Comparison of ENCODE assay signal across 22 mouse cellular contexts in the genomic region with DNA sequence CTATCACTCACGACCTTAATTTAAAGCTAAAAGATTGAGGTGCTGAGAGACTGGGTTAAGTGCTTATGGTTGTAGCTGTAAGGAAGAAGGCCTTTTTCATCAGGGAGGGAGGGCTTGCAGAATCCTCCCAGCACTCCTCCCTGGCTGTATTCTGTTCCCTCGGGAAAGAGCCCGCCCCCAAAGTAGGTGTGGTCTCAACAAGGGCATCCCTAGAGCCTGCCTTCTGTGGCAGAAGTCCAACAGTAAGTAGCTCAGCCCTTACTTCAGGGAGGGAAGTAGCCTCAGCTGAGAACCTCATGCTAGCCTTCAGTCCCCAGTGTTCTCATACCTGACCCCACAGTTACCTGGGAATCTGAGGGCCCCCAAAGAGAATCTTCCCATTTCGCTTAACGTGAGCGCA. TPM values are rescaled to one million over a fixed set of nuclear protein-coding genes. Genes with fewer than 3 reads are reported as not detected.
DNase-seq lines count a peak whose midpoint lies in the region; ATAC-seq and TF ChIP-seq lines count a peak whose summit lies in the region.
"Had no signal": no experiment of that assay in that cellular context is flagged by ENCODE, and none has a peak within 500 bp of the region (broad histone marks: within the 10 kb centered on the region; RNA-seq: fewer than 3 reads in every experiment).

No protein-coding gene starts in this region.

- H3K4me2 ChIP-seq in liver, postnatal 0 days (ENCODE audit: low read depth, low read length), result no peak overlapping the region
- no peak overlapping the region for H3K4me2 ChIP-seq in midbrain, postnatal 0 days (ENCODE audit: low read depth, low read length, poor library complexity, severe bottlenecking)
- H3K4me2 ChIP-seq: embryonic facial prominence, embryonic 12.5 days; forebrain, embryonic 12.5 days; limb, embryonic 12.5 days; midbrain, embryonic 15.5 days; neural tube, embryonic 13.5 days had no signal

- H3K4me3 ChIP-seq in liver, adult 2 months (ENCODE audit: insufficient read depth, low read depth, low read length), result no peak overlapping the region
- H3K4me3 ChIP-seq in liver, postnatal 0 days (ENCODE audit: low read depth, low read length), result no peak overlapping the region
- no peak overlapping the region for H3K4me3 ChIP-seq in midbrain, postnatal 0 days (ENCODE audit: low read depth, low read length)
- H3K4me3 ChIP-seq: embryonic facial prominence, embryonic 12.5 days; forebrain, embryonic 12.5 days; heart, embryonic 12.5 days; limb, embryonic 12.5 days; midbrain, embryonic 15.5 days; neural tube, embryonic 13.5 days had no signal

- DNase-seq in cerebellum, adult 9-10 months, result peak; percentile 41
- DNase-seq in cerebellum, postnatal 36 days, result no peak
- peak; percentile 15 for DNase-seq in liver, adult 2 months (ENCODE audit: extremely low read depth, low read depth, low spot score)
- no peak for DNase-seq in liver, postnatal 0 days
- DNase-seq in R1 (ENCODE audit: low read depth, low spot score), result peak; percentile 82
- peak; percentile 12 to 37 for DNase-seq in kidney, postnatal 4 days
- no peak for DNase-seq in urinary bladder, postnatal 25 days (ENCODE audit: low spot score)
- no peak for DNase-seq in midbrain, postnatal 0 days (ENCODE audit: low spot score)
- DNase-seq: cerebellum, adult 2 months; gastrocnemius, postnatal 10 days; layer of hippocampus, postnatal 36 days; right cerebral cortex, adult 18-20 months; thymus, postnatal 14 days had no signal

- ATAC-seq in liver, postnatal 0 days, result no peak
- no peak for ATAC-seq in midbrain, postnatal 0 days (ENCODE audit: low FRiP score)
- ATAC-seq: midbrain, embryonic 15.5 days; Patski had no signal

- H3K9me3 ChIP-seq in liver, postnatal 0 days (ENCODE audit: low read length), result no peaks in the 10 kb centered on the region
- H3K9me3 ChIP-seq in midbrain, postnatal 0 days (ENCODE audit: low read length), result no peaks in the 10 kb centered on the region
- H3K9me3 ChIP-seq: embryonic facial prominence, embryonic 12.5 days; forebrain, embryonic 12.5 days; heart, embryonic 12.5 days; limb, embryonic 12.5 days; midbrain, embryonic 15.5 days; neural tube, embryonic 13.5 days had no signal

- H3K79me2 ChIP-seq in liver, adult 2 months (ENCODE audit: control insufficient read depth, insufficient read depth, low read length), result no peaks in the 10 kb centered on the region

- no peak overlapping the region for H3K27ac ChIP-seq in liver, adult 2 months (replicated peaks; ENCODE audit: insufficient read depth, low read depth, low read length)
- no peak overlapping the region for H3K27ac ChIP-seq in liver, postnatal 0 days (ENCODE audit: low read depth)
- no peak overlapping the region for H3K27ac ChIP-seq in midbrain, postnatal 0 days (ENCODE audit: low read depth, low read length)
- H3K27ac ChIP-seq: embryonic facial prominence, embryonic 12.5 days; forebrain, embryonic 12.5 days; limb, embryonic 12.5 days; midbrain, embryonic 15.5 days; neural tube, embryonic 13.5 days had no signal

- no peak for TF ChIP-seq EP300 in liver, postnatal 0 days (IDR thresholded peaks at IDR 0.05; ENCODE audit: low read depth)

- WGBS in liver, adult 2 months, result 60% methylated on average over 6 of the region's 6 CpGs
- 48% methylated on average over 6 of the region's 6 CpGs for WGBS in liver, postnatal 0 days (ENCODE audit: insufficient replicate concordance)
- WGBS in midbrain, postnatal 0 days, result 65% methylated on average over 6 of the region's 6 CpGs

- H3K4me1 ChIP-seq in liver, adult 2 months (ENCODE audit: control insufficient read depth, insufficient read depth, low read length), result no peaks in the 10 kb centered on the region
- 0 out of 2 replicates have a peak, but pooled peaks cover 3% of the 10 kb centered on the region for H3K4me1 ChIP-seq in liver, postnatal 0 days (ENCODE audit: insufficient read depth)
- no peaks in the 10 kb centered on the region; the same call in 1 of the 2 replicates for H3K4me1 ChIP-seq in midbrain, postnatal 0 days (ENCODE audit: insufficient read depth, low read length)

- H3K27me3 ChIP-seq in liver, adult 2 months (ENCODE audit: control insufficient read depth, insufficient read depth, low read length), result peaks cover 4% of the 10 kb centered on the region; the same call in 1 of the 2 replicates
- H3K27me3 ChIP-seq in liver, postnatal 0 days (ENCODE audit: insufficient read depth, low read length), result no peaks in the 10 kb centered on the region
- no peaks in the 10 kb centered on the region for H3K27me3 ChIP-seq in midbrain, postnatal 0 days (ENCODE audit: insufficient read depth, low read length)
- H3K27me3 ChIP-seq: midbrain, embryonic 15.5 days had no signal

- TF ChIP-seq POLR2A in liver, adult 2 months (IDR thresholded peaks at IDR 0.05; ENCODE audit: extremely low read depth, insufficient read depth, low read length), result no peak

- no peak for TF ChIP-seq CTCF in liver, adult 2 months (IDR thresholded peaks at IDR 0.05; ENCODE audit: low read depth, low read length)
- TF ChIP-seq CTCF in liver, postnatal 0 days (IDR thresholded peaks at IDR 0.05; ENCODE audit: low read depth), result no peak
- no peak for TF ChIP-seq CTCF in midbrain, postnatal 0 days (IDR thresholded peaks at IDR 0.05)

- no peak overlapping the region for H3K9ac ChIP-seq in liver, adult 2 months (ENCODE audit: low read depth, low read length)
- H3K9ac ChIP-seq in liver, postnatal 0 days (replicated peaks), result no peak overlapping the region
- no peak overlapping the region for H3K9ac ChIP-seq in midbrain, postnatal 0 days (replicated peaks; ENCODE audit: low read length, poor library complexity, severe bottlenecking)
- H3K9ac ChIP-seq: embryonic facial prominence, embryonic 12.5 days; forebrain, embryonic 12.5 days; heart, embryonic 12.5 days; limb, embryonic 12.5 days; midbrain, embryonic 15.5 days; neural tube, embryonic 13.5 days had no signal

- H3K36me3 ChIP-seq in liver, adult 2 months (ENCODE audit: control insufficient read depth, insufficient read depth, low read length), result no peaks in the 10 kb centered on the region
- H3K36me3 ChIP-seq in liver, postnatal 0 days (replicated peaks; ENCODE audit: insufficient read depth, low read length), result no peaks in the 10 kb centered on the region
- no peaks in the 10 kb centered on the region for H3K36me3 ChIP-seq in midbrain, postnatal 0 days (ENCODE audit: insufficient read depth, low read length)
- H3K36me3 ChIP-seq: embryonic facial prominence, embryonic 12.5 days; forebrain, embryonic 12.5 days; heart, embryonic 12.5 days; limb, embryonic 12.5 days; midbrain, embryonic 15.5 days; neural tube, embryonic 13.5 days had no signal

RNA-seq across cellular contexts. Expression of a gene that starts 39.3 kb away (rescaled TPM):
- 0.74 and 0.94 TPM in 2 replicates for total RNA-seq in liver, adult 2 months (2014; rRNA removed)
- 1.4 and 2.4 TPM in 2 replicates for polyA plus RNA-seq in liver, adult 2 months (2012; rRNA removed)
- 2.1 and 2.2 TPM in 2 replicates for polyA plus RNA-seq in liver, postnatal 0 days (2015; fragmentation: Nextera tagmentation; extraction: Ambion mirVana)
- 43.4 and 58.1 TPM in 2 replicates for total RNA-seq in midbrain, postnatal 0 days (2014; rRNA removed)
- 100 and 115 TPM in 2 replicates for polyA plus RNA-seq in midbrain, postnatal 0 days (2015; fragmentation: Nextera tagmentation; extraction: Ambion mirVana)
- total RNA-seq: hematopoietic stem cell, adult 5-6 weeks had no signal

RNA-seq across cellular contexts. Expression of a gene that starts 44.7 kb away (rescaled TPM):
- not detected in 2 replicates for total RNA-seq in liver, adult 2 months (2014; rRNA removed)
- not detected in 2 replicates for polyA plus RNA-seq in liver, adult 2 months (2012; rRNA removed)
- not detected in 2 replicates for polyA plus RNA-seq in liver, postnatal 0 days (2015; fragmentation: Nextera tagmentation; extraction: Ambion mirVana)
- not detected in 2 replicates for total RNA-seq in midbrain, postnatal 0 days (2014; rRNA removed)
- polyA plus RNA-seq in midbrain, postnatal 0 days (2015; fragmentation: Nextera tagmentation; extraction: Ambion mirVana), result not detected in 2 replicates
- total RNA-seq: gastrocnemius, postnatal 10 days; hematopoietic stem cell, adult 5-6 weeks; layer of hippocampus, postnatal 36 days had no signal
- polyA plus RNA-seq: cerebellum, adult 2 months; embryonic facial prominence, embryonic 12.5 days; forebrain, embryonic 12.5 days; heart, embryonic 12.5 days; intestine, embryonic 14.5 days; limb, embryonic 12.5 days; midbrain, embryonic 15.5 days; neural tube, embryonic 13.5 days; Patski had no signal

Comparison
In these comparisons a context has a peak if more than half of its experiments do, and no peak if none do; other contexts are left out.
1. DNase-seq: peak in cerebellum, adult 9-10 months (single experiment), liver, adult 2 months (single experiment), R1 (single experiment) and kidney, postnatal 4 days (2 of 2); none in cerebellum, postnatal 36 days (0 of 2), liver, postnatal 0 days (single experiment), urinary bladder, postnatal 25 days (single experiment) and midbrain, postnatal 0 days (single experiment).
2. RNA of a gene that starts 39.3 kb away (polyA plus RNA-seq): 100 to 115 TPM in midbrain, postnatal 0 days; 2.1 to 2.2 TPM in liver, postnatal 0 days and 1.4 to 2.4 TPM in liver, adult 2 months; every median in the first group is over 10 times any median in the second.